Mouse (Mus musculus) left cerebral cortex, postnatal 25 days (tissue): ENCODE data around the gene Exoc3l2. TPM values are rescaled to one million over a fixed set of nuclear protein-coding genes. Genes with fewer than 3 reads are reported as not detected.
A peak's percentile ranks its signal among the peaks of the same experiment; 100 is the strongest.

Experiments used
- DNase-seq, 2 experiments: peaks; one replicate each; pipeline ENCODE4 v3.0.0; 2022; ENCODE audit warnings: low spot score in 2 of 2, mixed read lengths in 1 of 2
- intact Hi-C: fragments of 180-260 bp; cut with DNase I; formaldehyde crosslinking; loops from one replicate; pipeline ENCODE4 v1.15.1; 2025
- total RNA-seq, 2 experiments: library from RNA; stranded (reverse); gene quantifications; 2 replicates each; pipeline ENCODE4 v1.2.3; 2021

The Exoc3l2 gene
- total RNA-seq: under 1 TPM; 0.18 to 0.64 TPM

DNA sequence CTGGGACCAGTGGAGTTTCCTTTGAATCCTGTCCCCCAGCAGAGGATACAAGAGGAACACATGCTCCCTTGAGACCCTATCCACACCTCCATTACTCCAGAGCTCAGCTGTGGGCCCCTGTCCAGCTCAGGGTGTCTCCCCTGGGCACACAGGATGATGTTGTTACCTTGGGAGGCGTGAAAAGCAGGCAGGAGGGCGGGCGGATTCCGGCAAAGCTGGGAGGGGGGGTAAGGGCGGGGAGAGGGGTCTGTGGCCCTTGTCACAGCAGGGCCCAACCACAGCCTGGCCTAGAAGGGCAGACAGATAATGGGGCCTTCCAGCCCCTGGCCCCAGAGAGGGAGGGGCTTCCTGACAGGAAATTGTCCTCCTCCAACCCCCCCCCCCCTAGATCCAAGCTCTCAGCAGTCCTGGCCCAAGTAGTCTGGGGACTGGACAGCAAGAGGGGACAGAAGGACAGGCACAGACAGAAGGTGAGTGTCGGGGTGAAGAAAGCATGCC is at the start of gene Exoc3l2:
Gene Exoc3l2, plus strand, starts transcription at position 448 of the 498 bp plus-strand sequence.
- intact Hi-C loops: no loop called here
- DNase-seq: no peak

DNA sequence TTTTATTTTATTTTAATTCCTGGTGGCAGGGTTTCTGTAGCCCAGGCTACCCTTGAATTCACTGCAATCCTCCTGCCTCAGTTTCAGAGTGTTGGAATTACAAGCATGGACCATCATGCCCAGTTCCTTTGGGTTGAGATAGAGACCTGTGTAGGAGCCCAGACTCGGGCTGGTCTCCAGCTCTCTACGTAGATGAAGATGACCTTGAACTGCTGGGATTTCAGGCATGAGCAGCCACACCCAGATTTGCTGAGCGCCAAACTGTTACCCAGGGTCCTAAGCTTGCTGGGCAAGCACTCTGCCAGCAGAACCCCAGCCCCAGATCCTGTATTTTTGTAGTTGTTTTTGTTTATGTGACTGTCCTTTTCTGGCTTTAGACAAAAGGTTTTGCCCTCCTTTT is 49.6 kb upstream of the Exoc3l2 start:
- intact Hi-C loops: no loop called here
- DNase-seq: no peak

DNA sequence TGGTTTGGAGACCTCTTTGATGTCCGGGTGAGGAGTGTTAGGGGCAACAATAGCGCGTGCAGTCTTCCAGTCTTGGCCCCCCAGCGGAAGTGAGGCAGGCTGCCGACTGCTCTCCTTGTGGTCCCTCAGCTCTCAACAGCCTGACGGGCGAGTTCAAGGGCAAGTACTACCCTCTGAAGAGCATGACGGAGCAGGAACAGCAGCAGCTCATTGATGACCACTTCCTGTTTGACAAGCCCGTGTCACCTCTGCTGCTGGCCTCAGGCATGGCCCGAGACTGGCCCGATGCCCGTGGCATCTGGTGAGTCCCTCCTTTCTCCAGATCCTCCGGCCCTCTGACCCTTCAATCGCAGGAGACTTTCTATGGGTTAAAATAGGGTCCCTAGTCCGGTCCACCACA is 46.5 kb upstream of the Exoc3l2 start:
- intact Hi-C loops: no loop called here
- no peak for DNase-seq

DNA sequence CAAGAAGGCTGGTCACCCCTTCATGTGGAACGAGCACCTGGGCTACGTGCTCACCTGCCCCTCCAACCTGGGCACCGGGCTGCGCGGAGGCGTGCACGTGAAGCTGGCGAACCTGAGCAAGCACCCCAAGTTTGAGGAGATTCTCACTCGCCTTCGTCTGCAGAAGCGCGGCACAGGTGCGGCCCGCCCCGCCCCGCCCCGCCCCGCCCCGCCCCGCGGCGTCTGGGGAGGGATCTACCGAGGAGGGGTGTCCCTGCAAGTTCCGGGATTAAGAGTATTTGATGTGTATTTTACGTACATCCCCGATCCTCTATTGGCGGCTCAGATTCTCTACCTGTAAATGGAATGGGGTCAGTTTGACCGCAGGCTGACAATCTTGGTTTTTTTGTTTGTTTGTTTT is 43.0 kb upstream of the Exoc3l2 start:
- DNase-seq: no peak
- intact Hi-C loops: no loop called here

DNA sequence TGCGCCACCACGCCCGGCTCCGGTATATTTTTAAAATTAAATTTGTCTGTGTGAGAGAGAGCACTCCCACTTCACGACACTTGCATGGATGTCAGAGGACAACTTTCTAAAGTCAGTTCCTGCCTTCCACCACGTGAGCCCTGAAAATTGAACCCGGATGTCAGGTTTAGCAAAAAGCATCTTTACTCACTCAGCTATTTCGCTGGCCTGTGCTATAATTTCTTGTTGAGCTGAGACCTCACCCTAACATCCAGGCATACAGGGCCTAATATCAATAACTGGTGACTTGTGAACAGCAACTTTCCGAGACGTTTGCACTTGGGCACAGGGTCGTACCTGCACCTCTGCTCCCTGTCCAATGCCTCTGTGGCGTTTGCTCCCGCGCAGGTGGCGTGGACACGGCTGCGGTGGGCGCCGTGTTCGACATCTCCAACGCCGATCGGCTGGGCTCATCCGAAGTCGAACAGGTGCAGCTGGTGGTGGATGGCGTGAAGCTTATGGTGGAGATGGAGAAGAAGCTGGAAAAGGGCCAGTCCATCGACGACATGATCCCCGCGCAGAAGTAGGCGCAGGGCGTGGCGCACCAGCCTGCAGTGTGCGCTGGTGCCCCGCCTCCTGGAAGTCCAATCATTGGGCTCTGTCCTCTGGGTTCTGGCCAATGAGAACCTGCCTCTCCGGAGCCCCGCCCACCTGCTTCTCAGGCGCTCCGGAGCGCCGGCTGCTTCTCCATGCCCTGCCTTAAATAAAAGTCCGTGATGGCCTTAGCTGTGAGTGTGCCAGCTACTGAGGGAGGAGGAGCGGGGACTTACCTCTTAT is 42.1 kb upstream of the Exoc3l2 start:
- peak; percentile 90 to 95 for DNase-seq
- intact Hi-C loops: no loop called here

DNA sequence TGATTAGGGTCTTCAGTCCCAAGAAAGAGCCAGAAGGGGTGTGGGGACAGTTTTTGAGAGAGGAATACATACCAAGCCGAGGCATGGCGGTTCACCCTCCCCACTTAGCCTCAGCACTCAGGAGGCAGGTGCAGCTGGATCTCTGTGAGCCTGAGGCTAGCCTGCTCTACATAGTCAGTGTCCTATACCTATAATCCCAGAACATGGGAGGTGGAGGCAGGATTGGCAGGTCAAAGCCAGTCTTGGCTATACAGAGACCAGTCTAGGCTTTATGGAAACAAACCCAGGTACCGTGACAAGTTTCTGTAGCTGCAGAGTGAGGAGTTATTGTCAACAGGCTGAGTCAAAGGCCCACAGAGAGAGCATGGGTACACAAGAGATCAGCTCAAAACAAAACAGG is 40.0 kb upstream of the Exoc3l2 start:
- no peak for DNase-seq
- intact Hi-C loops: no loop called here

DNA sequence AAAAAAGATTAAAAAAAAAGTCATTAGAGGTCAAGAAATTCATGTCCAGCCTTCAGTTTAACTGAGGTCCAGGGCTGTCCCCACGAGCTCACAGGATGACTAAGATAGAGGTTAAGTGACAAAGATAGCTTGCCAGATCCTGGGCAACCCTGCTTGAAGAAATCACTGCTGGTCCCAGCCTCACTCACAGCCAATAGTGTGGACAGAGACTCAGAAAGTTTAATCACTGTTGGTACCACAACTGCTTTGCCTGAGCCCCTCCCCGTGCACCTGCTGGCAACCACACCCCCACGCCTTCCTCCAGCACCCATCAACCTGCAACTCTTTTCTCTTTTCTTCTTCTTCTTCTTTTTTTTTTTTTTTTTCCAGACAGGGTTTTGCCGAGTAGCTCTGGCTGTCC is 39.1 kb upstream of the Exoc3l2 start:
- no peak for DNase-seq
- intact Hi-C loops: no loop called here

DNA sequence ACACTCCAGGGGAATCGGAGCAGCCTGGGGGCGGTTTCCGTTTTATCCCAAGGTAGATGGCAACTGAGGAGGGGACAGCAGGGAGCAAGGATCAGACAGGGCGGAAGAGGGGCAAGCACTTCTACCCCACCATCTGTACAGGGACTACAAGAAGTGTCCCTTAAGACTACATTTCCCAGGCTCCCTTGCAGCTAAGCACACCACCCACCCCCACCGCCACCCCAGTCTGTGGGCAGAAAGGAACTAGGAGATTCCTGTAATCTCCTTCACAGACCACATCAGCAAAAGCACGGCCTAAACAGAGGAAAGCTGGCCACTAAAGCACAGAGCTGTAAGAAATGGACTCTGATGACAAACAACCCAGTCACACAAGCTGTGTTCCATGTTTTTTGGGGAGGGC is 36.8 kb upstream of the Exoc3l2 start:
- intact Hi-C loops: no loop called here
- DNase-seq: peak; percentile 32 to 78

DNA sequence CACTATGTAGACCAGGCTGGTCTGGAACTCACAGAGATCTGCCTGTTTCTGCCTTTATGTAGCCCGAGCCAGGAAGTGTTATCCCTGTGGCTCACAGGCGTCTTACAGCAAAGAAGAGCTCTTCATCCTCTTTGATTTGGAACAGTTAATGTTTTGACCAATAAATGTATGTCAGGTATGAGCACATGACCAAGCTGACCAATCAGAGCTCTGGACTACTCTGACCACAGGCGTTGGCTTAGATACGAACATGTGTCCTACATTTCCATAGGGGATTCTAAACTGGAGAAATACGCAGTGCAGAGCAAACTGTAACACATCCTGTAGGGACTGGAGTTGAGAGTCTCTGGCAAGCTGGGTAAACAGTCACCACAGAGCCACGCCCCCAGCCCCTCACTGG is 36.2 kb upstream of the Exoc3l2 start:
- intact Hi-C loops: no loop called here
- DNase-seq: peak in 1 of 2 experiments; percentile 62

DNA sequence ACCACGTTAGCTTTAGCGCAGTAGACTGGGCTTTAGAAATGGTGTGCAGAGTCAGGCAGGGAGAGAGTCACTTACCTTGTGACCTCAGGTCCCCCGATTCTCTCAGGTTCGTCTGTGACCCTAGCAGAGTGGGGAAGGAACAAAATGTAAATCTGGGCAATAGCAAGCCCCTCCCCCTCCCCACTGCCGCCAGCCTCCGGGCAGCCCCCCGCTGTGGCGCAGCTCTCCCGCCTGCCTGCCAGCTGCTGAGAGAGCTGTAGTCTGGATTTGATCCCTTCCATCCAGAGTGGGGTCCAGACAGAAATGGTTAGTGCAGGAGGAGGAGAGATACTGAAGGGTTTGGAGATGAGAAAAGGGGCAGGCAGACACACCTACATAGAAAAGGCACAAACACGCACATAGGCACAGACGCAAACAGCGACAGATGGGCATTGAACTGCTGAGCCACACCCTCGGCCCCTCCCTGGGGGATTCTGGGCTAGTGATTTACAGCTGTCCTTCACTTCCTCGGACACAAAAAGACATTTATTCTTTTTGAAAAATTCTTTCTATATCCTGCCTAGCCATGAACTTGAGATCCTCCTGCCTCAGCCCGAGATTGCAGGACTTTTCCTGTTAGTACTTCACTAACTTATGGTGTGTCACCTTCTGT is 35.0 kb upstream of the Exoc3l2 start:
- intact Hi-C loops: no loop called here
- DNase-seq: no peak

DNA sequence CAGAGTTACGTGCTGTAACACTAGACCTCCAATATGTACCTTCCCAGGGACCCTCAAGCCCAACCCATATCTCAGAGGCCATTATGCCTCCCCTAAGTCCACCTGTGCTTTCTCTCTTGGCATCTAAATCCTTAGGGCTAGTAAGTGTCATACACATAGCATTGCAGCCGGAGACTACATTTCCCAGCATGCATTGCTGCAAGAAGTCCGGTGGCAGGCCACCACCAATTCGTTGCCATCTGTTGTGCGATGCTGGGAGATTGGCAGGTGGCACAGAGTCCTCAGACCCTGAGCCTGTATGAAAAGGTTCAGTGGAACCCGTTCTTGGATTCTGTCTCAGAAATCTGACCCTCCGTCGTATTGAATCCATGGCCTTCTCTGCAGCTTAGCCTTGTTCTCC is 33.4 kb upstream of the Exoc3l2 start:
- intact Hi-C loops: loop anchor here (10.0 kb wide), 1 partner anchor 55 kb away; no protein-coding TSS in a partner anchor
- no peak for DNase-seq

DNA sequence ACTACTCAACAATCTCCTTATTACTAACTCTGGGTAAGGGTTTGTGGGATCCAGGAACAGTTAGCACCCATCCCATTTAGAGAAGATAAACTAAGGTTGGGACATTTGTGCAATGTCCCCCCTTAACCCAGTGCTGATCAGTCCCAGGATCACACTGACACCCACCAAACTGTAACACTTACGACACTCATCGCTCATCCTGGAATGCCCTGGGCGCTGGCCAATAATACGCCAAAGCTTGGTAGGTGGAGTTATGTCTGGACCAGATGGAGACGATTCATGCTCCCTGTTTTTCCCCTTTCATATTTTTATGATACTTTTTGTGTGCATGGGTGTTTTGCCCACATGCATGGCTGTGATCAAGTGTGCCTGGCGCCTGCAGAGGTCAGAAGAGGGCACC is 32.7 kb upstream of the Exoc3l2 start:
- DNase-seq: no peak
- intact Hi-C loops: loop anchor here (10.0 kb wide), 1 partner anchor 56 kb away; no protein-coding TSS in a partner anchor

DNA sequence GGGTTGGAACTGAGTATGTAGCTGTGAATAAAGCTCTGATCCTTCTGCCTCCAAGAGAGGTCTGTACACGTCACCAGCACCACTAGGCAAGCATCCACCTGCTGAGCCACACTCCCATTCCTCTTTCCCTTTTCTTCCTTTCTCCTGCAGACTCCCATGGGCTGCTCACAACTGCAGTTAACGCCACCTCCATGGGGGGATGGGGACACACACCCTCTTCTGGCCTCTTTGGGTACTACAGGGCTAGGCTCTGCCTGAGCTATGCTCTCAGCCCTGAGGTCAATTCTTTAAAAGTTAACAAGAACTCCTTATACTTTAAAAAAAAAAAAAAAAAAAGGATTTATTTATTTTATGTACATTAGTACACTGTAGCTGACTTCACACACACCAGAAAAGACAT is 30.7 kb upstream of the Exoc3l2 start:
- intact Hi-C loops: loop anchor here (10.0 kb wide), 1 partner anchor 58 kb away; no protein-coding TSS in a partner anchor
- DNase-seq: no peak

DNA sequence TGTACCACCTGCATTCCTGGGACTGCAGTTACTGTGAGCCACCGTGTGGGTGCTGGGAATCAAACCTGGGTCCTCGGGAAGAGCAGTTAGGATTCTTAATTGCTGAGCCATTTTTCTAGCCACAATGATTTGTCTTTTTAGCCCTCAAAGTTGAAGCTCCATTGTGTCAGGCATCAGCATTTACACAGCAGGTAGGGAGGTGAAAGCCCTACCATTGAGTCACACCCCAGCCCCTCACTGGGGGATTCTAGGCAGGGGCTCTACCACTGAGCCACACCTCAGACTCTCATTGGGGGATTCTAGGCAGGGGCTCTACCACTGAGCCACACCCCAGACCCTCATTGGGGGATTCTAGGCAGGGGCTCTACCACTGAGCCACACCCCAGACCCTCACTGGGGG is 26.9 kb upstream of the Exoc3l2 start:
- no peak for DNase-seq
- intact Hi-C loops: loop anchor here (10.0 kb wide), 1 partner anchor 61 kb away; no protein-coding TSS in a partner anchor

DNA sequence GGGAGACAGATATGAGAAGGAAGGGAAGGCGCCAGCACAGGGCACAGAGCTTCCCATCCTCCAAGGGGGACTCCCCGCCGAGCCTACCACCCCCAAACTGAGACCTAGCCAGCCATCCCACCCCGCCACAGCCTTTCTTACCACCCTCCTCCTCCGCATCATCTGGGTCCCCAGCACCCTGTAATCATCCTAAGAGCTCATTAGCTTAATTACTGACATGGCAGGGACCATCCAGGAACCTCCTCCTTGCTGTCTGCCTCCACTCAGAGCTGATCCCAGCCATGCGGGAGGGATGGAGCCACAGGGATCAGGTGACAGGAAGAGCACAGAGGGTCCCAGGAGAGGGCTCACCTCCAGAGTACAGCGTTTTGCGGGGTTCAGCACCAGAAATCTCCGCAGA is 26.1 kb upstream of the Exoc3l2 start:
- intact Hi-C loops: loop anchor here (10.0 kb wide), 1 partner anchor 62 kb away; no protein-coding TSS in a partner anchor
- no peak for DNase-seq

DNA sequence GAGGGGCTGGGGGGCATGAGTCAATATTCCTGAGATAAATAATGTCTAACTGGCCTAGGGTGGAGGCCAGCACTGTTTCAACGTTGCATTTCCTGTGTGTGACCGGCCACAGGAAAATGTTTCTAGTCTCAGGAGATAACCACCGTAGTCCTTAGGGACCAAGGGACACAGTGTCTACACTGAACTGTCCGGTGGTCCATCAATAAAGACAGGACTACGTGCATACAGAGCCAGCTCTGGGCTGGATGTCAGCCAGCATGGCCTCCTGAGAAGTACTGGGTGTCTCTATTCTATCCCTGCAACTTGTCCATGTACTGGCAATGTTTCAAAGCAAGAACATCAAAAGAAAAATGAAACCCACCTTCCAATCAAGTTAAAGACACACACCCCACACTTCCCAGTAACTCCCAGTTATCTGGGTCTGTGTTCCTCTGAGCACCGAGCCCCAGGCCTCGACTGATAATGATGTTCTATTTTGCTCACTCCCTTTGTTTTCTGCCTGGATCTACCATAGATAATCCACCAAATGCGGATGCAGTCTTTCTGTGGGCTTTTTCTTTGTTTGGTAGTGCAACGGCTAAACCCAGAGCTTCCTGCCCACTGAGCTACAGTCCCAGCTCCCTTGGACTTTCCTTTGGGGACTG is 21.6 kb upstream of the Exoc3l2 start:
- intact Hi-C loops: no loop called here
- no peak for DNase-seq

DNA sequence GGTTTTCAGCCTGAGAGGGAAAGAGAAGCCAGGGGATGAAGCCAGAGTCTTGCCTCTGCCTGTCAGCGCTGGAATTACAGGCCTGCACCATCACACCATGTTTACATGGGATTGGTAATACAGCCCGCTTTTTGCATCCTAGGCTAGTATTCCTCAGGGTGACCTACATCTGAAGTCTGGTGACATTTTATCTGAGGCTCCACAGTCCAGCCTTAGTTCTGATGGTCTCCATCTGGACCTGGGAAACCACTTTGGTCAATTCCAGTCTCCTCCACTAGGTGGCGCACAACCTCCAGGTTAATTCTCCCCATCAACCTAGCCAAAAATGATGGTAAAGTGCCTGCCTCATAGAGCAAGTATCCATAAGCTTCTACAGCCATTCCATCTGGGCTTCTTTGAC is 19.8 kb upstream of the Exoc3l2 start:
- intact Hi-C loops: no loop called here
- peak; percentile 84 to 85 for DNase-seq

DNA sequence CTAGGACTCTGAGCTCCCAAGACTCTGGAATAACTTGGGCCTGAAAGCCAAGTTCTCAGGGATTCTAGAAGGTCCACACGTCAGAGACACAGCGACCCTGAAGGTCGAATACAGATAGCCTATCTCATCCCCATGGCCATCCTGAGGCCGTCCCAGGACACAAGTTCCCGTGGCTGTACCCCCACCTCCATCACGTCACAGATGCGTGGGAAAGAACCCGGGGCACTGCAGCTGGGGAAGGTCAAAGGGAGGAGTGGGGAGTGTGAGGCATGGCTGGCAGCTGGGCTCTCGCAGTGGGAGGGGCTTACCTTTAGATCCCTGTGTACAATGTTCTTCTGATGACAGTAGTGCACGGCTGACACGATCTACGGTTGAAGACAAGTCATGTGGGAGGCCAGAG is 18.3 kb upstream of the Exoc3l2 start:
- intact Hi-C loops: no loop called here
- no peak for DNase-seq

DNA sequence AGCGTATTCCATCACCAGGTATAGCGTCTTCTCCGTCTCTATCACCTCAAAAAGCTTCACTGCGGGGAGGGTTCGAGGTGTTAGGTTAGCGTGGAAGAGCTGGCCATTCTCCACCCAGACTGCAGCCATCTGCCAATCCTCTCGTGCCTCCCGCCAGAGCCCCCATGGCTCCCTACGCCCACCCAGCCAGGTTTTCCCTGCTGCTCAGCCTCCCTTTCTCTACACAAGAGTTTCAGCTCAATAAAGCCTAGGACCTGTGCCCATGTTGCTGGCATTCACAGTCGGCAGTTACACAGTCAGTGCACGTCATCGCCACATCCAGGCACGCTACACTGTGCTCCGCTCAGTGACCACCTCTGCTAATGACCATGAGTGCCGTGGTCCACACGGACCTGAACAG is 15.4 kb upstream of the Exoc3l2 start:
- intact Hi-C loops: no loop called here
- peak in 1 of 2 experiments; percentile 53 for DNase-seq

DNA sequence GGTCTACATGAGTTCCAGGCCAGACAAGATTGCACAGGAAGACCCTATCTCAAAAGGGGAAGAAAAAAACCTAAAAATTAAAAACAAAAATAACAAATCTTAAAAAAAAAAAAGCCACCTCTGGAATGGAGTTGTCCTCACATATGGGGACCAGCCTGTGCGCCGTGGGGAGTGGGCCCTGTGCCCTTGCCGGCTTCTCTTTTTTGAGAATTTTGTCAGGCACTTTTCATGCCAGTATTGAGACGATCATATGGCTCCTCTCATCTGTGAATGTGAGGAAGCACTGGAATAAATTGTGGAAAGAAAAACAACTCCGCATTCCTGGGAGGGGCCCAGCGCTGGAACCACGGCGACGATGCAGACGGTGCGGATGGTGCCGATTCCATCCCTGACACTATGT is 14.0 kb upstream of the Exoc3l2 start:
- intact Hi-C loops: no loop called here
- DNase-seq: no peak
